Mouse (Mus musculus): Measurements from ENCODE around the gene Col7a1. TPM values are rescaled to one million over a fixed set of nuclear protein-coding genes. Genes with fewer than 3 reads are reported as not detected.

The Col7a1 gene
- polyA plus RNA-seq, 1 experiment from 2014 or later = 8.5 TPM

GRCm38 (mm10) chr9:108945111-108945510, 8.3 kb upstream of the Col7a1 start:
- ATAC-seq (ENCODE audit: insufficient read depth, low FRiP score) = no peak
- H3K9ac ChIP-seq (ENCODE audit: low read length) = no peak overlapping the region
- peaks cover 13% of the 10 kb centered on the region for H3K4me1 ChIP-seq (ENCODE audit: control insufficient read depth, insufficient read depth, low read length)
- H3K9me3 ChIP-seq (replicated peaks; ENCODE audit: control insufficient read depth, low read length) = no peaks in the 10 kb centered on the region
- no peak overlapping the region for H3K4me2 ChIP-seq (ENCODE audit: low read depth, low read length)
- H3K27ac ChIP-seq (ENCODE audit: low read length) = peak overlapping the region; percentile 52
- H3K4me3 ChIP-seq (replicated peaks; ENCODE audit: low read length) = no peak overlapping the region
- no peaks in the 10 kb centered on the region for H3K27me3 ChIP-seq (ENCODE audit: control insufficient read depth, insufficient read depth, low read length)
- 75% methylated on average over 9 of the region's 9 CpGs for WGBS
- peaks cover 38% of the 10 kb centered on the region for H3K36me3 ChIP-seq (ENCODE audit: control insufficient read depth, insufficient read depth, low read length)

GRCm38 (mm10) chr9:108945608-108946007, 7.8 kb upstream of the Col7a1 start:
- Histone ChIP-seq H3K36me3 (ENCODE audit: control insufficient read depth, insufficient read depth, low read length) (peaks cover 43% of the 10 kb centered on the region), H3K27ac (ENCODE audit: low read length) (peak overlapping the region; percentile 49), H3K4me1 (ENCODE audit: control insufficient read depth, insufficient read depth, low read length) (peaks cover 16% of the 10 kb centered on the region), H3K27me3 (ENCODE audit: control insufficient read depth, insufficient read depth, low read length) (no peaks in the 10 kb centered on the region), H3K4me3 (replicated peaks; ENCODE audit: low read length) (no peak overlapping the region), H3K4me2 (ENCODE audit: low read depth, low read length) (no peak overlapping the region), H3K9me3 (replicated peaks; ENCODE audit: control insufficient read depth, low read length) (no peaks in the 10 kb centered on the region), H3K9ac (ENCODE audit: low read length) (no peak overlapping the region)
- 83% methylated on average over 5 of the region's 5 CpGs for WGBS
- no peak for ATAC-seq (ENCODE audit: insufficient read depth, low FRiP score)

GRCm38 (mm10) chr9:108949231-108949966, 4.0 kb upstream of the Col7a1 start:
- Histone ChIP-seq H3K4me1 (ENCODE audit: control insufficient read depth, insufficient read depth, low read length) (peaks cover 21% of the 10 kb centered on the region), H3K36me3 (ENCODE audit: control insufficient read depth, insufficient read depth, low read length) (peaks cover 37% of the 10 kb centered on the region), H3K27me3 (ENCODE audit: control insufficient read depth, insufficient read depth, low read length) (no peaks in the 10 kb centered on the region), H3K9ac (ENCODE audit: low read length) (no peak overlapping the region; the same call in 1 of the 2 replicates), H3K27ac (ENCODE audit: low read length) (peak overlapping the region; percentile 95), H3K4me2 (ENCODE audit: low read depth, low read length) (peak overlapping the region; percentile 5; the same call in 1 of the 2 replicates), H3K4me3 (replicated peaks; ENCODE audit: low read length) (no peak overlapping the region), H3K9me3 (replicated peaks; ENCODE audit: control insufficient read depth, low read length) (no peaks in the 10 kb centered on the region)
- WGBS = 57% methylated on average over 13 of the region's 13 CpGs
- ATAC-seq (ENCODE audit: insufficient read depth, low FRiP score) = peak; percentile 81

GRCm38 (mm10) chr9:108949967-108950728, 3.2 kb upstream of the Col7a1 start:
- H3K27ac ChIP-seq (ENCODE audit: low read length) = peak overlapping the region; percentile 95

GRCm38 (mm10) chr9:108955241-108955640, 1.9 kb downstream of the Col7a1 start:
- Histone ChIP-seq H3K4me2 (ENCODE audit: low read depth, low read length) (no peak overlapping the region), H3K27ac (ENCODE audit: low read length) (no peak overlapping the region), H3K4me1 (ENCODE audit: control insufficient read depth, insufficient read depth, low read length) (peaks cover 7% of the 10 kb centered on the region; the same call in 1 of the 2 replicates), H3K27me3 (ENCODE audit: control insufficient read depth, insufficient read depth, low read length) (no peaks in the 10 kb centered on the region), H3K36me3 (ENCODE audit: control insufficient read depth, insufficient read depth, low read length) (peaks cover 4% of the 10 kb centered on the region; the same call in 1 of the 2 replicates), H3K9me3 (replicated peaks; ENCODE audit: control insufficient read depth, low read length) (no peaks in the 10 kb centered on the region), H3K4me3 (replicated peaks; ENCODE audit: low read length) (no peak overlapping the region), H3K9ac (ENCODE audit: low read length) (no peak overlapping the region)
- ATAC-seq (ENCODE audit: insufficient read depth, low FRiP score) = no peak
- WGBS = 79% methylated on average over 11 of the region's 11 CpGs

More at GRCm38 (mm10) chr9:108949967-108950728, 3.2 kb upstream of the Col7a1 start:
- Histone ChIP-seq H3K4me1 (ENCODE audit: control insufficient read depth, insufficient read depth, low read length) (peaks cover 21% of the 10 kb centered on the region), H3K9me3 (replicated peaks; ENCODE audit: control insufficient read depth, low read length) (no peaks in the 10 kb centered on the region), H3K4me2 (ENCODE audit: low read depth, low read length) (no peak overlapping the region), H3K27me3 (ENCODE audit: control insufficient read depth, insufficient read depth, low read length) (no peaks in the 10 kb centered on the region), H3K9ac (ENCODE audit: low read length) (no peak overlapping the region; the same call in 1 of the 2 replicates), H3K4me3 (replicated peaks; ENCODE audit: low read length) (no peak overlapping the region), H3K36me3 (ENCODE audit: control insufficient read depth, insufficient read depth, low read length) (peaks cover 34% of the 10 kb centered on the region)
- ATAC-seq (ENCODE audit: insufficient read depth, low FRiP score) = peak; percentile 14; the same call in 1 of the 2 replicates
- WGBS = 79% methylated on average over 9 of the region's 9 CpGs

- no peak overlapping the region for H3K9ac ChIP-seq (ENCODE audit: low read length)
- no peak for ATAC-seq (ENCODE audit: insufficient read depth, low FRiP score)
- no peak overlapping the region for H3K4me3 ChIP-seq (replicated peaks; ENCODE audit: low read length)
- WGBS = 83% methylated on average over 11 of the region's 11 CpGs
- no peaks in the 10 kb centered on the region for H3K9me3 ChIP-seq (replicated peaks; ENCODE audit: control insufficient read depth, low read length)
- H3K36me3 ChIP-seq (ENCODE audit: control insufficient read depth, insufficient read depth, low read length) = no peaks in the 10 kb centered on the region
- H3K4me1 ChIP-seq (ENCODE audit: control insufficient read depth, insufficient read depth, low read length) = peaks cover 5% of the 10 kb centered on the region; the same call in 1 of the 2 replicates
- H3K27ac ChIP-seq (ENCODE audit: low read length) = no peak overlapping the region
- no peaks in the 10 kb centered on the region for H3K27me3 ChIP-seq (ENCODE audit: control insufficient read depth, insufficient read depth, low read length)
- no peak overlapping the region for H3K4me2 ChIP-seq (ENCODE audit: low read depth, low read length)
These were observed 2.5 kb downstream of the Col7a1 start for GRCm38 (mm10) chr9:108955846-108956245.

GRCm38 (mm10) chr9:108963577-108963976, 10.2 kb downstream of the Col7a1 start:
- H3K4me1 ChIP-seq (ENCODE audit: control insufficient read depth, insufficient read depth, low read length) = no peaks in the 10 kb centered on the region
- no peak overlapping the region for H3K4me3 ChIP-seq (replicated peaks; ENCODE audit: low read length)
- H3K4me2 ChIP-seq (ENCODE audit: low read depth, low read length) = no peak overlapping the region
- no peaks in the 10 kb centered on the region for H3K9me3 ChIP-seq (replicated peaks; ENCODE audit: control insufficient read depth, low read length)
- H3K27ac ChIP-seq (ENCODE audit: low read length) = no peak overlapping the region
- no peaks in the 10 kb centered on the region for H3K36me3 ChIP-seq (ENCODE audit: control insufficient read depth, insufficient read depth, low read length)
- 68% methylated on average over 3 of the region's 3 CpGs for WGBS
- H3K9ac ChIP-seq (ENCODE audit: low read length) = no peak overlapping the region
- no peak for ATAC-seq (ENCODE audit: insufficient read depth, low FRiP score)
- no peaks in the 10 kb centered on the region for H3K27me3 ChIP-seq (ENCODE audit: control insufficient read depth, insufficient read depth, low read length)

GRCm38 (mm10) chr9:108964338-108964737, 11.0 kb downstream of the Col7a1 start:
- H3K4me3 ChIP-seq (replicated peaks; ENCODE audit: low read length) = no peak overlapping the region
- no peak overlapping the region for H3K27ac ChIP-seq (ENCODE audit: low read length)
- no peaks in the 10 kb centered on the region for H3K9me3 ChIP-seq (replicated peaks; ENCODE audit: control insufficient read depth, low read length)
- no peak overlapping the region for H3K9ac ChIP-seq (ENCODE audit: low read length)
- no peak overlapping the region for H3K4me2 ChIP-seq (ENCODE audit: low read depth, low read length)
- no peaks in the 10 kb centered on the region for H3K27me3 ChIP-seq (ENCODE audit: control insufficient read depth, insufficient read depth, low read length)
- WGBS = 70% methylated on average over 6 of the region's 6 CpGs
- H3K4me1 ChIP-seq (ENCODE audit: control insufficient read depth, insufficient read depth, low read length) = no peaks in the 10 kb centered on the region
- no peak for ATAC-seq (ENCODE audit: insufficient read depth, low FRiP score)
- no peaks in the 10 kb centered on the region for H3K36me3 ChIP-seq (ENCODE audit: control insufficient read depth, insufficient read depth, low read length)

- H3K9me3 ChIP-seq (replicated peaks; ENCODE audit: control insufficient read depth, low read length) = no peaks in the 10 kb centered on the region
- H3K4me3 ChIP-seq (replicated peaks; ENCODE audit: low read length) = no peak overlapping the region
- no peaks in the 10 kb centered on the region for H3K27me3 ChIP-seq (ENCODE audit: control insufficient read depth, insufficient read depth, low read length)
- H3K36me3 ChIP-seq (ENCODE audit: control insufficient read depth, insufficient read depth, low read length) = no peaks in the 10 kb centered on the region
- H3K27ac ChIP-seq (ENCODE audit: low read length) = no peak overlapping the region
- ATAC-seq (ENCODE audit: insufficient read depth, low FRiP score) = no peak
- H3K4me2 ChIP-seq (ENCODE audit: low read depth, low read length) = no peak overlapping the region
- H3K4me1 ChIP-seq (ENCODE audit: control insufficient read depth, insufficient read depth, low read length) = no peaks in the 10 kb centered on the region
- H3K9ac ChIP-seq (ENCODE audit: low read length) = no peak overlapping the region
- 73% methylated on average over 8 of the region's 8 CpGs for WGBS
These were observed 17.2 kb downstream of the Col7a1 start for GRCm38 (mm10) chr9:108970623-108971022.
